Mouse (Mus musculus) liver, postnatal 0 days (tissue): ENCODE data around the gene Olfr457.

Source experiments
- CTCF ChIP-seq: sonication (generic); IDR thresholded peaks from 2 replicates; pipeline ENCODE4 v1.5.1; 2016; ENCODE audit warnings: antibody characterized with exemption, low read depth
- EP300 ChIP-seq: IDR thresholded peaks from 2 replicates; pipeline ENCODE4 v1.6.1; 2016; ENCODE audit warnings: antibody characterized with exemption, low read depth, mild to moderate bottlenecking

- no peak for TF ChIP-seq CTCF
- TF ChIP-seq EP300, result no peak
Measured at GRCm38 (mm10) chr6:42470542-42470941, 5.6 kb downstream of the Olfr457 start.
